Mouse (Mus musculus) E14TG2a.4 (cell line): ENCODE measurements at regions not wholly inside any gene's neighbourhood (a gene's known extent, or its start where the extent isn't known, plus 50 kb on each side); places are given as distances from the start of the nearest gene placed in this dataset.

Source experiments
- CTCF ChIP-seq: conservative IDR thresholded peaks from 2 replicates; pipeline ENCODE4 v1.5.1; 2014; ENCODE audit warnings: low read length
- NANOG ChIP-seq: IDR thresholded peaks from 2 replicates; pipeline ENCODE4 v1.6.1; 2014; ENCODE audit warnings: borderline replicate concordance, low read length, mixed read lengths
- POU5F1 ChIP-seq: IDR thresholded peaks from 2 replicates; pipeline ENCODE4 v1.6.1; 2014; ENCODE audit warnings: low read length, borderline replicate concordance

DNA sequence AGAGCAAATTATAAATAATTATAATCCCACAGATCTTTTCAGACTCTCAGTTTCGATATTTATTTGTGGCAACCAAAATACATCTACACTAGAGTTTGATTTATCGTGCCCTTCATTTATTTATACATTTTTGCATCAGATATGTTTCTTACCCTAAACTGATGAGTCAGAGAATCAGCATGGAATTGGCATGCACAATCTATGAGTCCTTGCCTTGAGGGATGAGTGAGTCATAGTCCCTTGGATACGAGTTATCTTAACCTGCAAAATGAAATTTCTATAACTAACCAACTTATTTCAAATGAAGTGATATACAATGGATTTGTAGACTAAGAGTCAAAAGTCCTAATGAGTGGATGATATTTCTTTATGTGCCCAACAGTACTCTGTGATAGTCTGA, 449.9 kb upstream of the Cypt12 start:
- TF ChIP-seq CTCF = no peak
- TF ChIP-seq NANOG = no peak
- TF ChIP-seq POU5F1 = no peak
